Mouse (Mus musculus) neutrophil, adult 5-6 weeks (primary cell): Measurements from ENCODE around the gene Camk1. TPM values are rescaled to one million over a fixed set of nuclear protein-coding genes. Genes with fewer than 3 reads are reported as not detected.
A peak's percentile ranks its signal among the peaks of the same experiment; 100 is the strongest.

Experiments
- ATAC-seq: fragments of 151-379, 151-347 bp; 2 replicates; pipeline ENCODE4 v1.8.0; 2017; ENCODE audit warnings: mild to moderate bottlenecking, moderate TSS enrichment; ENCODE audit not compliant: insufficient number of reproducible peaks, poor library complexity, low FRiP score, severe bottlenecking; ENCODE audit errors: extremely low read depth
- total RNA-seq: library from RNA; stranded (forward); fragments of 200-1000 nt; gene quantifications from 2 replicates; pipeline ENCODE4 v1.2.3, GENCODE M21; 2017

The Camk1 gene
- total RNA-seq: 24.4 and 25.4 TPM in 2 replicates

GRCm38 (mm10) chr6:113343177-113344092, at the start of gene Camk1:
Gene Camk1 (minus strand): TSS chr6:113343984.
- ATAC-seq: peak; percentile 67

GRCm38 (mm10) chr6:113392387-113393071, 48.7 kb upstream of the Camk1 start:
- no peak for ATAC-seq

- ATAC-seq: no peak
Measured at GRCm38 (mm10) chr6:113392015-113392386, 48.2 kb upstream of the Camk1 start.

- no peak for ATAC-seq
Measured at GRCm38 (mm10) chr6:113390715-113391114, 46.9 kb upstream of the Camk1 start.

GRCm38 (mm10) chr6:113388960-113389359, 45.2 kb upstream of the Camk1 start, which contains the start of gene Ttll3:
Gene Ttll3 (plus strand): TSS chr6:113389260.
- no peak for ATAC-seq

GRCm38 (mm10) chr6:113386025-113386424, 42.2 kb upstream of the Camk1 start:
- ATAC-seq: no peak

GRCm38 (mm10) chr6:113385160-113385714, 41.5 kb upstream of the Camk1 start:
- no peak for ATAC-seq

GRCm38 (mm10) chr6:113384351-113384927, 40.7 kb upstream of the Camk1 start:
- no peak for ATAC-seq

GRCm38 (mm10) chr6:113380480-113380879, 36.7 kb upstream of the Camk1 start:
- ATAC-seq: no peak

- ATAC-seq: no peak
Measured at GRCm38 (mm10) chr6:113379246-113379645, 35.5 kb upstream of the Camk1 start.

GRCm38 (mm10) chr6:113377496-113378385, 34.0 kb upstream of the Camk1 start, which contains the start of the genes Tada3 and Arpc4:
Gene Tada3 (minus strand): TSS chr6:113377883.
Gene Arpc4 (plus strand): TSS chr6:113378115.
- peak; percentile 78 for ATAC-seq

- ATAC-seq: no peak
Measured at GRCm38 (mm10) chr6:113377172-113377495, 33.4 kb upstream of the Camk1 start.

- no peak for ATAC-seq
Measured at GRCm38 (mm10) chr6:113373491-113373890, 29.7 kb upstream of the Camk1 start.

GRCm38 (mm10) chr6:113370194-113370929, 26.6 kb upstream of the Camk1 start:
- ATAC-seq: no peak

GRCm38 (mm10) chr6:113368577-113368976, 24.8 kb upstream of the Camk1 start:
- no peak for ATAC-seq

- ATAC-seq: no peak
Measured at GRCm38 (mm10) chr6:113368124-113368523, 24.3 kb upstream of the Camk1 start.

GRCm38 (mm10) chr6:113367574-113367973, 23.8 kb upstream of the Camk1 start:
- no peak for ATAC-seq

GRCm38 (mm10) chr6:113366639-113367038, 22.9 kb upstream of the Camk1 start:
- ATAC-seq: no peak
